Mouse (Mus musculus) intestine, postnatal 0 days (tissue): Measurements from ENCODE around the gene Cyp4f18. TPM values are rescaled to one million over a fixed set of nuclear protein-coding genes. Genes with fewer than 3 reads are reported as not detected.
A peak's percentile ranks its signal among the peaks of the same experiment; 100 is the strongest.

Source experiments
- ATAC-seq: fragments of 200-750 bp; cut with Nextera tagmentation; 2 replicates; pipeline ENCODE4 v1.8.0; 2017; ENCODE audit warnings: mild to moderate bottlenecking, moderate TSS enrichment, moderate library complexity
- H3K27ac ChIP-seq: fragments of 300-500 bp; sonication (generic); 2 replicates; pipeline ENCODE4 v1.5.1; 2014; ENCODE audit warnings: mild to moderate bottlenecking, low read depth, low read length, moderate library complexity
- H3K27me3 ChIP-seq: fragments of 300-500 bp; sonication (generic); replicated peaks from 2 replicates; pipeline ENCODE4 v1.6.1; 2014; ENCODE audit warnings: low read length, mixed read lengths; ENCODE audit not compliant: control insufficient read depth, insufficient read depth
- H3K36me3 ChIP-seq: fragments of 300-500 bp; sonication (generic); 2 replicates; pipeline ENCODE4 v1.6.1; 2014; ENCODE audit warnings: mild to moderate bottlenecking, moderate library complexity; ENCODE audit not compliant: control insufficient read depth, insufficient read depth
- H3K4me1 ChIP-seq: fragments of 300-500 bp; sonication (generic); replicated peaks from 2 replicates; pipeline ENCODE4 v1.6.1; 2014; ENCODE audit warnings: antibody characterized with exemption, low read length, mixed read lengths; ENCODE audit not compliant: control insufficient read depth, insufficient read depth
- H3K4me2 ChIP-seq: fragments of 300-500 bp; sonication (generic); replicated peaks from 2 replicates; pipeline ENCODE4 v1.6.1; 2014; ENCODE audit warnings: low read depth, mild to moderate bottlenecking, moderate library complexity
- H3K4me3 ChIP-seq: fragments of 300-500 bp; sonication (generic); 2 replicates; pipeline ENCODE4 v1.5.1; 2014; ENCODE audit warnings: low read depth, low read length
- H3K9ac ChIP-seq: fragments of 300-500 bp; sonication (generic); 2 replicates; pipeline ENCODE4 v1.6.1; 2014; ENCODE audit warnings: mild to moderate bottlenecking, low read depth, low read length
- H3K9me3 ChIP-seq: fragments of 300-500 bp; sonication (generic); 2 replicates; pipeline ENCODE4 v1.6.1; 2016; ENCODE audit warnings: mixed run types; ENCODE audit not compliant: control insufficient read depth
- CTCF ChIP-seq: sonication (generic); IDR thresholded peaks from 2 replicates; pipeline ENCODE4 v1.5.1; 2016; ENCODE audit warnings: low read depth, mild to moderate bottlenecking, control low read depth, antibody characterized with exemption, moderate library complexity
- WGBS: fragments of 180-500 bp; shearing (Covaris S2); extraction: QIAGEN DNeasy Blood & Tissue Kit; methylation state at CpG from one replicate; pipeline ENCODE4 v1.1.7; 2014; 5-methylcytosine and 5-hydroxymethylcytosine counted together
- polyA plus RNA-seq: library from polyadenylated mRNA; unstranded; fragments of >200 nt; fragmentation: Nextera tagmentation; extraction: Ambion mirVana; gene quantifications from 2 replicates; pipeline ENCODE4 v1.2.1, GENCODE M21; 2015

The Cyp4f18 gene
- polyA plus RNA-seq, 1 experiment from 2014 or later, result 4.2 TPM

- Histone ChIP-seq H3K27me3 (no peaks in the 10 kb centered on the region), H3K4me2 (peak overlapping the region; percentile 67; the same call in 1 of the 2 replicates), H3K4me1 (no peaks in the 10 kb centered on the region; the same call in 1 of the 2 replicates), H3K9me3 (0 out of 2 replicates have a peak, but pooled peaks cover 3% of the 10 kb centered on the region), H3K9ac (no peak overlapping the region), H3K27ac (0 out of 2 replicates have a peak overlapping the region, but pooled peaks have one; percentile 50), H3K4me3 (no peak overlapping the region), H3K36me3 (no peaks in the 10 kb centered on the region)
- TF ChIP-seq CTCF, result no peak
- ATAC-seq, result no peak
- 46% methylated on average over 1 of the region's 1 CpGs for WGBS
Measured at GRCm38 (mm10) chr8:71952489-71952888, 56.9 kb downstream of the Cyp4f18 start.

DNA sequence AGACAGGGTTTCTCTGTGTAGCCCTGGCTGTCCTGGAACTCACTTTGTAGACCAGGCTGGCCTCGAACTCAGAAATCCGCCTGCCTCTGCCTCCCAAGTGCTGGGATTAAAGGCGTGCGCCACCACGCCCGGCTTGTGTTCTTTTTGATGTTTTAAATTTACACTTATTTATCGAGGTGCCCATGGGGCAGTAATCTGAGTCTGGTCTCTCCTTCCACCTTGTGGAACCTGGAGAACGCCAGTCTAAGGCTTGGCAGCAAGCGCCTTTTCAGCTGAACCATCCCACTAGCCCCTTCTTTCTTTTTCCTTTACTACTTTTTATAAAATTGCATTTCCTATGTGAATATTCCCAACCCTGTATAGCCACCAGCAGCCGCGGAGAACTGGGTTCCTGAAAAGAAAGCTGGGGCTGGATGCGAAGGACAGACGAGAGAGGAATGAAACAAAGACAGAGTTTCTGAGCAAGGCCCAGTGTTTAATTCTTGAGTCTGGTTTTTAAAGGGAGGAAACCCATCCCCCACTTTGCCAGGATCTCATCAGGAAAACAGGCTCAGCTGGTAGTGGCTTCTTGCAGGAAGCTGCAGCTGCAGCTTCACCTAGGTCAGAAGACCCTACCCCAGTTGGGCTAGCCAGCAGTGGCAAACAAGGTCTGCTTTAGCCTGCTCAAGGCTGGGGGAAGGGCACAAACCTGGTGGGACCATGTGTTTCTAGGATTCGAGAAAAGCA lies 57.8 kb downstream of the Cyp4f18 start:
- WGBS, result 23% methylated on average over 12 of the region's 14 CpGs
- Histone ChIP-seq H3K27ac (peak overlapping the region; percentile 50), H3K4me3 (peak overlapping the region; percentile 85), H3K9ac (peak overlapping the region; percentile 82), H3K9me3 (0 out of 2 replicates have a peak, but pooled peaks cover 3% of the 10 kb centered on the region), H3K27me3 (0 out of 2 replicates have a peak, but pooled peaks cover 4% of the 10 kb centered on the region), H3K36me3 (no peaks in the 10 kb centered on the region), H3K4me1 (no peaks in the 10 kb centered on the region; the same call in 1 of the 2 replicates), H3K4me2 (peak overlapping the region; percentile 67)
- no peak for ATAC-seq
- no peak for TF ChIP-seq CTCF

DNA sequence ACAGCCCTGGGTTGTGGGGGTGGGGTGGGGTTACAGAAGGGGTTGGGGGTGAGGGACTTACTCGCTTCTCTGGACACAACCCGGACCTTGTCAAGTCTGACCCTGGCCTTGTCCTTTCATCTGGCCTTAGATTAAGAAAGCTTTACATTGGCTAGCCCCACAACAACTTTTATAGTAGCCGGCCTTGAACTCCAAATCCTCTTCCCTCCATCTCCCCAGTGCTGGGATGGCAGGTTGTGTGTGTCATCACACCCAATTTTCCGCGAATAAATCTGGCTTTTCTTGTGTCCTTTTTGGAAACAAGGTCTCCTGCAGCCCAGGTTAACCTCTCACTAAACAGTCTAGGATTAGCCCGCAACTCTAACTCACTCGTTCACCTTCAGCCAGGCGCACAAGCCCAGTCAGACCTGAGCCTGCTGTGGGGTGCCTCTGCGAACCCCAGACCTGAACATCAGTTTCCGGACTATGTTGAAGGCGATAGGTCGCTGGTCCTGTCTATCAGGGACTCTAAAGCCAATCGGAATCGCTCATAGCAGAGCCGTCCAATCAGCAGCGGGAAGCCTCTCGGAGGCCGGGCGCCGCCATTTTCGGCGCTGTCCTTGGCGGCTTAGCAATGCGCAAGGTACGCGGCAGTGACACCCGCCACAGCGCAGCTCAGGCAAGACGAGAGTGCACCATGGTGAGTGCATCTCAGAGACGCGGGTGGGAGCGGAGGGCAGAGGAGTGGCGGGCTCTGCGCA lies 58.8 kb downstream of the Cyp4f18 start, which contains the start of gene Zfp961:
Zfp961 (plus strand) TSS at position 557 of the 740 bp plus-strand sequence.
- TF ChIP-seq CTCF, result no peak
- Histone ChIP-seq H3K9me3 (0 out of 2 replicates have a peak, but pooled peaks cover 3% of the 10 kb centered on the region), H3K27me3 (0 out of 2 replicates have a peak, but pooled peaks cover 7% of the 10 kb centered on the region), H3K4me3 (peak within 1 kb of the TSS; percentile 85), H3K4me1 (no peaks in the 10 kb centered on the region; the same call in 1 of the 2 replicates), H3K36me3 (no peaks in the 10 kb centered on the region), H3K27ac (peak within 1 kb of the TSS; percentile 86), H3K4me2 (peak within 1 kb of the TSS; percentile 67), H3K9ac (peak within 1 kb of the TSS; percentile 82)
- WGBS, result 3% methylated on average over 34 of the region's 34 CpGs
- ATAC-seq, result peak; percentile 99

GRCm38 (mm10) chr8:71948624-71949023 lies 60.8 kb downstream of the Cyp4f18 start:
- no peak overlapping the region for H3K4me2 ChIP-seq
- no peaks in the 10 kb centered on the region; the same call in 1 of the 2 replicates for H3K4me1 ChIP-seq
- H3K9me3 ChIP-seq, result no peaks in the 10 kb centered on the region
- H3K27me3 ChIP-seq, result 0 out of 2 replicates have a peak, but pooled peaks cover 7% of the 10 kb centered on the region
- H3K9ac ChIP-seq, result no peak overlapping the region
- no peak for TF ChIP-seq CTCF
- no peak for ATAC-seq
- no peak overlapping the region for H3K27ac ChIP-seq
- no peaks in the 10 kb centered on the region for H3K36me3 ChIP-seq
- 77% methylated on average over 5 of the region's 5 CpGs for WGBS
- H3K4me3 ChIP-seq, result no peak overlapping the region

GRCm38 (mm10) chr8:71941776-71942175 lies 67.7 kb downstream of the Cyp4f18 start:
- Histone ChIP-seq H3K4me2 (no peak overlapping the region), H3K4me3 (no peak overlapping the region), H3K9ac (no peak overlapping the region), H3K27me3 (0 out of 2 replicates have a peak, but pooled peaks cover 5% of the 10 kb centered on the region), H3K4me1 (no peaks in the 10 kb centered on the region), H3K27ac (no peak overlapping the region), H3K9me3 (no peaks in the 10 kb centered on the region), H3K36me3 (no peaks in the 10 kb centered on the region)
- TF ChIP-seq CTCF, result no peak
- 77% methylated on average over 1 of the region's 1 CpGs for WGBS
- ATAC-seq, result no peak
